Mouse (Mus musculus) urinary bladder, postnatal 10 days (tissue): ENCODE measurements around the gene BC004004.
"Not testable (repeated sequence)": the region's sequence is repeated elsewhere in the genome, so short reads cannot be mapped to it uniquely, and the experiment has no call there.

Experiments
- DNase-seq: peaks from one replicate; pipeline ENCODE4 v3.0.0; 2022; ENCODE audit warnings: low spot score

Gene BC004004

GRCm38 (mm10) chr17:29268682-29269348, at the start of gene BC004004:
TSS of gene BC004004 (plus strand) at chr17:29268788.
- peak; percentile 76 for DNase-seq

GRCm38 (mm10) chr17:29220631-29221030, 48.0 kb upstream of the BC004004 start:
- no peak for DNase-seq

GRCm38 (mm10) chr17:29231109-29231508, 37.5 kb upstream of the BC004004 start:
- DNase-seq, result no peak

GRCm38 (mm10) chr17:29236111-29236510, 32.5 kb upstream of the BC004004 start:
- DNase-seq, result no peak

GRCm38 (mm10) chr17:29237267-29237771, 31.3 kb upstream of the BC004004 start:
- DNase-seq, result no peak

GRCm38 (mm10) chr17:29237772-29238420, 30.7 kb upstream of the BC004004 start, which contains the start of gene Cpne5:
TSS of gene Cpne5 (minus strand) at chr17:29238167.
- DNase-seq, result no peak

- no peak for DNase-seq
Observed at GRCm38 (mm10) chr17:29238421-29238945, 30.1 kb upstream of the BC004004 start.

GRCm38 (mm10) chr17:29244912-29245311, 23.7 kb upstream of the BC004004 start:
- no peak for DNase-seq

GRCm38 (mm10) chr17:29245725-29246124, 22.9 kb upstream of the BC004004 start:
- DNase-seq, result no peak

GRCm38 (mm10) chr17:29246602-29247001, 22.0 kb upstream of the BC004004 start:
- DNase-seq, result no peak

- no peak for DNase-seq
Observed at GRCm38 (mm10) chr17:29247881-29248280, 20.7 kb upstream of the BC004004 start.

GRCm38 (mm10) chr17:29249512-29249911, 19.1 kb upstream of the BC004004 start:
- DNase-seq, result no peak

GRCm38 (mm10) chr17:29251006-29251405, 17.6 kb upstream of the BC004004 start:
- DNase-seq, result not testable (repeated sequence)

GRCm38 (mm10) chr17:29251608-29252390, 16.8 kb upstream of the BC004004 start:
- no peak for DNase-seq

GRCm38 (mm10) chr17:29253236-29253635, 15.4 kb upstream of the BC004004 start:
- DNase-seq, result no peak

GRCm38 (mm10) chr17:29253684-29254083, 14.9 kb upstream of the BC004004 start:
- no peak for DNase-seq

GRCm38 (mm10) chr17:29254784-29255183, 13.8 kb upstream of the BC004004 start:
- DNase-seq, result not testable (repeated sequence)

- DNase-seq, result no peak
Observed at GRCm38 (mm10) chr17:29256507-29256906, 12.1 kb upstream of the BC004004 start.

- no peak for DNase-seq
Observed at GRCm38 (mm10) chr17:29257001-29257511, 11.5 kb upstream of the BC004004 start.

- no peak for DNase-seq
Observed at GRCm38 (mm10) chr17:29258025-29258558, 10.5 kb upstream of the BC004004 start.

- DNase-seq, result no peak
Observed at GRCm38 (mm10) chr17:29258921-29259320, 9.7 kb upstream of the BC004004 start.

- DNase-seq, result no peak
Observed at GRCm38 (mm10) chr17:29259489-29259888, 9.1 kb upstream of the BC004004 start.
